Mouse (Mus musculus) cerebellum, postnatal 10 days (tissue): ENCODE results near the gene Asb2.

Experiments
- DNase-seq, 2 experiments: peaks; one replicate each; pipeline ENCODE4 v3.0.0; 2021; ENCODE audit warnings: mixed read lengths in 2 of 2

The Asb2 gene

GRCm38 (mm10) chr12:103360812-103361211, 5.0 kb upstream of the Asb2 start:
- no peak for DNase-seq

- DNase-seq: no peak
Observed at GRCm38 (mm10) chr12:103358951-103359801, 3.4 kb upstream of the Asb2 start.

- DNase-seq: no peak
Observed at GRCm38 (mm10) chr12:103358216-103358615, 2.4 kb upstream of the Asb2 start.

GRCm38 (mm10) chr12:103356415-103356748, 581 bp upstream of the Asb2 start:
- no peak for DNase-seq

GRCm38 (mm10) chr12:103353538-103353937, 2.3 kb downstream of the Asb2 start:
- DNase-seq: peak; percentile 84

- DNase-seq: no peak
Observed at GRCm38 (mm10) chr12:103352735-103353134, 3.1 kb downstream of the Asb2 start.

GRCm38 (mm10) chr12:103348506-103348905, 7.3 kb downstream of the Asb2 start:
- DNase-seq: peak; percentile 93 to 96

GRCm38 (mm10) chr12:103347406-103347805, 8.4 kb downstream of the Asb2 start:
- DNase-seq: no peak

GRCm38 (mm10) chr12:103346945-103347344, 8.9 kb downstream of the Asb2 start:
- no peak for DNase-seq

- no peak for DNase-seq
Observed at GRCm38 (mm10) chr12:103344934-103345333, 10.9 kb downstream of the Asb2 start.

GRCm38 (mm10) chr12:103343456-103343855, 12.3 kb downstream of the Asb2 start:
- DNase-seq: no peak

- DNase-seq: no peak
Observed at GRCm38 (mm10) chr12:103341212-103341611, 14.6 kb downstream of the Asb2 start.

- peak in 1 of 2 experiments; percentile 51 for DNase-seq
Observed at GRCm38 (mm10) chr12:103338162-103338798, 17.5 kb downstream of the Asb2 start.

GRCm38 (mm10) chr12:103336766-103337165, 19.0 kb downstream of the Asb2 start:
- DNase-seq: no peak

- no peak for DNase-seq
Observed at GRCm38 (mm10) chr12:103333426-103333825, 22.4 kb downstream of the Asb2 start.

GRCm38 (mm10) chr12:103332879-103333278, 22.9 kb downstream of the Asb2 start:
- no peak for DNase-seq

- no peak for DNase-seq
Observed at GRCm38 (mm10) chr12:103331491-103331890, 24.3 kb downstream of the Asb2 start.

- DNase-seq: peak; percentile 45 to 51
Observed at GRCm38 (mm10) chr12:103328448-103329191, 27.2 kb downstream of the Asb2 start.

GRCm38 (mm10) chr12:103327107-103327506, 28.7 kb downstream of the Asb2 start:
- no peak for DNase-seq

- no peak for DNase-seq
Observed at GRCm38 (mm10) chr12:103326569-103326968, 29.2 kb downstream of the Asb2 start.

- peak; percentile 97 to 99 for DNase-seq
Observed at GRCm38 (mm10) chr12:103325156-103325857, 30.5 kb downstream of the Asb2 start.

GRCm38 (mm10) chr12:103322801-103323200, 33.0 kb downstream of the Asb2 start:
- DNase-seq: peak; percentile 66 to 68
